Mouse (Mus musculus): ENCODE measurements around the gene Rasa4. TPM values are rescaled to one million over a fixed set of nuclear protein-coding genes. Genes with fewer than 3 reads are reported as not detected.
"Not testable (repeated sequence)": the region's sequence is repeated elsewhere in the genome, so short reads cannot be mapped to it uniquely, and the experiment has no call there.

The Rasa4 gene
- total RNA-seq, 1 experiment from 2014 or later: 19.1 TPM

DNA sequence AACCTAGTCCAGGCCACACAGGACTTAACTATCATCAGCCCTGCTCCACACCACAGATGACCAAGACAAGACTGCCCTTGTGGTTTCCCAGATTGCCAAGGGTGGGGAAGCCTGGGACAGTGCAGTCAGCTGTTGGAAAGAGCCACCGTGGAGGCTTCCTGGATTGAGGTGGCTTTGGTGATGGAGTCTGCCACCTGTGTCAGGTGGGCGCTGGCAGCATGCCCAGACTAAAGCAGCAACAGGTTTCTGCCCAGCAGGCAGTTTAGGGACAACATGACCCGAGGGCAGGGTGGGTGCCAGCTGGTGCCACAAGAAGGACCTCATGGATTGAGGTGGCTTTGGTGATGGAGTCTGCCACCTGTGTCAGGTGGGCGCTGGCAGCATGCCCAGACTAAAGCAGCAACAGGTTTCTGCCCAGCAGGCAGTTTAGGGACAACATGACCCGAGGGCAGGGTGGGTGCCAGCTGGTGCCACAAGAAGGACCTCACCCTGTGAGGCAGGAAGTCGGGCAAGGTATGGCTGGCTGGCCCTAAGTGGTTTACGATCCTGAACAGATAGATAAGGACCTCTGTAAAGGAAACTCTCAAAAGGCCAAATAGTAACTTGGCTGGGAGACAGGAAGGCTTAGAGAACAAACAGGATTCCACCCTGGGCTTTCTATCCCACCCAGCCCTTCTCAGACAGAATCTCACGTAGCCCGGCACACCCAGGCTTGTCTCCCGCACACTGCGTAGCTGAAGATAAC is 17.1 kb upstream of the Rasa4 start:
- not testable (repeated sequence) for DNase-seq

- no peak for DNase-seq
These were observed 14.3 kb upstream of the Rasa4 start for GRCm38 (mm10) chr5:136069411-136069810.

- no peak for DNase-seq
These were observed 10.7 kb upstream of the Rasa4 start for GRCm38 (mm10) chr5:136073051-136073450.

- no peak for DNase-seq
These were observed 10.2 kb upstream of the Rasa4 start for GRCm38 (mm10) chr5:136073526-136073925.

- no peak for DNase-seq
These were observed 8.6 kb upstream of the Rasa4 start for GRCm38 (mm10) chr5:136075076-136075475.

DNA sequence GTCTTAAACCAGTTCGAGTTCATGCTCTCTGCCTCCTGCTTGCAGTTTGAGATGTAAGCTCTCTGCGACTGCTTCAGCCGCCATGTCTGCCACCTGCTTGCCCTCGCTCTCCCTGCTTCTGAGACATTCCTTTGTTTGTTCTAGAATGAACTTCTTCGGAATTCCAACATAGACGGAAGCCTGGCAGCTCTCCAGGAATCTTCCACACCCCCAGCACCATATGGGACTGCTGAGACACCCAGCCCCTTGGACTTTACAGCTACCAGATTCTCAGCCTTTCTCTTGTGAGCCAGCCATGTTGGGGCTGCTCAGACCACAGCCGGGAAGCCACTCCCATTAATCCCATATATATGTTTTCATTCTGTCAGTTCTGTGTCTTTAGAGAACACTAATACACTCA is 7.4 kb upstream of the Rasa4 start:
- DNase-seq: no peak

DNA sequence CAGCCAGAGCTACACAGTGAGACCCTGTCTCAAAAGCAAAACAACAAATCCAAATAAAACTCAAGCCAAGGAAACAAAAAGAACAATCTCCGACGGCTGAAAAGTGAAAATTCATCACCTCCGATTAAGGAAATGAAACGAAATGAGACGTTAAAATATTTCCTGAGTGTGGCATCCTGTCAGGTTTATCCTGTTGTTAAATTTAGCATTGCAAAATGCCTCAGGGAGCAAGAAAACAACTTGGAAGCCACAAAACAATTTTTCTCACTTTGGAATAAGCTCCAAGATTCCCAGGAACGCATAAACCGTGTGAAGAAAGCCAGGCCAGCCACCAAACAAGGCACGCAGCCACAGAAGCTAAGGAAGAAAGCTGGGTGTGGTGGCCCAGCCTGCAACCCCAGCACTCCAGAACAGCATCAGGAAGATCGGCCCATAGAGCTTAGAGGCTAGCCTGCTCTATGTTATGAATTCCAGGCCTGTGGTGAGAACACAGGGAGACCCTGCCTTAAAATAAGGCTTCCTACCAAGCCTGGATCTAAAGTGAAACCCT is 6.6 kb upstream of the Rasa4 start:
- DNase-seq: no peak

DNA sequence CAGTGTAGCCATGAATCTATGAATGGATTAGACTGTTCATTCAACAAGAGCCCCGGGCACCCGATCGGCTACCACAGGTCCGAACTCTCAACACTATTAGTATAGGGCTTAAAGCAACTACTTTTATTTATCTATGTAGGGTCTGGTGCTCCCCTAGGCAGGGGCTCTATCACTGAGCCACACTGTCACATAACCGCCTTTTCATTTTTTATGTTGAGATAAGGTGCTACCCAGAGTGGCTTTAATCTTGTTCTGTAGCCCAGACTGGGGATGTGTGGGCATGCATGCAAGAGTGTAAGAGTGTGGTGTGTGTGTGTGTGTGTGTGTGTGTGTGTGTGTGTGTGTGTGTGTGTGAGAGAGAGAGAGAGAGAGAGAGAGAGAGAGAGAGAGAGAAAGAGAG is 5.6 kb upstream of the Rasa4 start:
- no peak for DNase-seq

GRCm38 (mm10) chr5:136082345-136082744 is 1.4 kb upstream of the Rasa4 start:
- DNase-seq: no peak

DNA sequence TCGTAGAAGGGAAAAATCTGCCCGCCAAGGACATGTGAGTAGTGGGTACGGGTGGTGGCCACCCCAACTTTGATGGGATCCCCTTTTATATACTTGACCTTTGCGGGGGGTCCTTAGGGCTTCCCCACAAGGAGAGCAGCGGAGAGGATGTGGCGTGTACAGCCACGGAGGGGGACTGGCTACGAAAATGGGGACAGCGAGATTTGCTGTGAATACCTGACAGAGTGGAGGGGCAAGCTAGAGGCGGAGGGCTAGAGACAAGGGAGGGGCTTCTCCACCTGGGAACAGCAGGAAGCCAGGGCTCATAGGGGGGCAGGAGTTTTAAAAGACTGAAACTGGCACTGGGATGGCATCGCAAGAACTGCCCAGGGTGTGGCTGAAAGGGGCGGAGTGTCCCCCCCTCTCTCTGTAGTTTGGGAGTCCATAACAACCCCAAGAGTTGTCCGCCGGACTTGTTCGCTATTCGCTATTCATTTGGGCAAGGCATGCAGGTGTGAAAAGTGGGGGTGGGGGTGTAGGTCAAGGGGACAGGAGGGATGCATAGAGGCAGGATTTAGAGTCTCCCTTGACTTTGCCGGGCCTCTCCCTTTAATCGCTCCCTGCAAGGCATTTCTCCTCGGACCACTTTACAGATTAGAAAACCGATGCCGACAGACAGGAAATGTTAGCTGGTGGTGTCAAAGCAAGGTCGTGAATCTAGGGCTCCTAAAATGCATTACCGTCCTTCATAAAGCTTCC is 597 bp downstream of the Rasa4 start:
- DNase-seq: no peak

GRCm38 (mm10) chr5:136084891-136085651 is 1.4 kb downstream of the Rasa4 start:
- peak; percentile 64 for DNase-seq

DNA sequence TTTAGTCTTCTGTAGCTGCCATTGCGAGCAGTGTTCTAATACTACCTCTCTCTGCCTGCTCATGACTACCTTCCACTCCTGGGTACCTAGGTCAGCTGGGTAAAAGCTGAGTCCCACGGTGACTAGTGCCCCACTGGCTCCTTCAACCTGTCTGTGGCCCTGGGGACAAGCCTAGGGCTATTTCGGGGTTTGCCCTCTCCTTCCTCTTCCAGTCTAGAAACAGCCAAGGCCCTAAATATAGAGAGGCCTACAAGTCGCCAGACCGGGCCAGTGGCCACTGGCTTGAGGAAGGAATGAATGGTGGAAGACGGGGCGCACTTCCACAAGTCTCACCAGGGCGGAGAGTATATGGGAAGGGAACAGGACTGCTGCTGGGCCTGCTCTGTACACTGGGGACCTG is 2.6 kb downstream of the Rasa4 start:
- DNase-seq: no peak

- no peak for DNase-seq
These were observed 5.3 kb downstream of the Rasa4 start for GRCm38 (mm10) chr5:136088821-136089575.

DNA sequence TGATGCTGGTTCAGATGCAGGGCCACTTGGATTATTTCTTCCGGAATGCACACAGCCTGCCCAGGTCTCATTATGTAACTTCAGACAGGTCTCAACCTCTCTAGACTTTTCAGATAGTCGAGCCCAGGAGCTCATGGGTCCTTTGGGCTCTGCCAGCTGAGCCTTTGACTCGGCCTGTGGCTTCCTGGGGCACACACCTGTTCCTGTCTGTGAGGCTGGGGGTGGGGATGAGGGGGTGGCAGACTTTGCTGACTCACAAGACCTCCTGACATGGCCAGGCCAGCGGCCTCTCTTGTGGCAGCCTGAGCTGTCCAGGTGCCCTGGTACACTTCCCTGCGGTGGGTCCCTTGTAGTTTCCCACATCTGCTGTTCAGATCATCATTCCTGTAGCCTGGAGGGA is 8.2 kb downstream of the Rasa4 start:
- no peak for DNase-seq

DNA sequence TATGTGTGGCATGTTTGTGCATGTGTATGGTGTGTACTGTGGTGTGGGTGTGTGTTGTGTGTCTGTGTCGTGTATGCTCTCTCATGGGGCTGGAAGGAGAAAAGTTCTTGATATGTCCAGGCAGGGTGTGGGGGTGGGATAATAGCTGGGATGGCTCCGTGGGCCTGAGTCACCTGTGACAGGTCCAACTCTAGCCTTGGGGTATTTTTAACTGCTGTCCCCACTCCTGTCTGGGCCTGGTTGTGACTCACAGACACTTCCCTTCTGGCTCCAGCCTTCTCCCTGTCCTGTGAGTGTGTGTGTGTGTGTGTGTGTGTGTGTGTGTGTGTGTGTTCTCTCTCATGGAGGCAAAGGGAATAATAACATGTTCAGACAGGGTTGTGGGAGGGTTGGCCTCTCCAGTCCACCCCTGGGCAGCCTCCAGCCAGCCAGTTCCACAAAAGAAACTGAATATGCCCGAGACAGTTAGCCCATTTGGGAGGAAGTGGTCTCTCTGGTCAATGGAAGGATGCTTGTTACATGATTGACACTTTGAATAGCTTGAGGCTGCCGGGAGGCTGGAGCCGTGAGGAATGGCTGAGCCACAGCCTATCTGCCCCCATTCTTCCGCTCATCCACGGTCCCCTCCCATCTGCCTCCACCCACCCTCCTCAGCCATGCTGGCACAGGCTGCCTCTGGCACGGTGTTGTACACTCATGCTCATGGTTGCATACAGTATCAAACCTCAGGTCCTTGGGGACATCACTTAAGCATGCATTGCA is 10.7 kb downstream of the Rasa4 start:
- no peak for DNase-seq

DNA sequence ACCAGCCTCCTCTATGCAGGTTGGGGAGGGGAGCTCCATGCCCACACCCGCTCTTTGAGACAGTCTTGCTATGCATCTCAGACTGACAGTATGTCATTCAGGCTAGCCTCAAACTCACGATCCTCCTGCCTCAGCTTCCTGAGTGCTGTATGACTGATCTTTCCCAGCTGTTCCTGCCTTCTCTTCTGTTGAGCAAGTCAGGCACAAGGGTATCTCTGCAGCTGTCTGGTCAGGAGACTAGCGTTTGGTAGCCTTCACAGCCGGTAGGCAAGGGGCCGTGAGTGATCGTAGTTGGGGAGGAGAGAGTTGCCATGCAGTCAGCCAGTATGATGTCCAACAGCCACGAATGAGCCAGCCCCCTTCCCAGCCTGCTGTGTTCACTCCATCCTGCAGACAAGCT is 11.4 kb downstream of the Rasa4 start:
- no peak for DNase-seq

DNA sequence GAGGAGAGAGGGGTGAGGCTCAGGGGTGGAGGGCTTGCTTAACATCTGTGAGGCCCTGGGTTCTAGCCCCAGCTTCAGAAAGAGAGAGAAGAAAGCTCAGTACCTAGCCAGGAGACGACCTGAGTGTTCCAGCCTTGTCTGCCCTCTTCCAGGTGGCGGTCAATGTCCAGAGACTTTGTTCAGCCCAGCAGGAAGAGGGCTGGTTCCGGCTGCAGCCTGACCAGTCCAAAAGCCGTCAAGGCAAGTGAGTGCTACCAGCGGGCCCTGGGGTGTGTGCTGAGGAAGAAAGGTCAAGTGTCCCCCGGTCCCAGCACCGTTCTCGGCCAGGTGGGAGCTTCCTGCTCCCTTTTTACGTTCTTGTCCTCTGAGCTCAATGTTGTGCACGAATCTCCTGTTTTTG is 14.8 kb downstream of the Rasa4 start:
- no peak for DNase-seq

GRCm38 (mm10) chr5:136102099-136102820 is 18.5 kb downstream of the Rasa4 start:
- peak; percentile 74 for DNase-seq

DNA sequence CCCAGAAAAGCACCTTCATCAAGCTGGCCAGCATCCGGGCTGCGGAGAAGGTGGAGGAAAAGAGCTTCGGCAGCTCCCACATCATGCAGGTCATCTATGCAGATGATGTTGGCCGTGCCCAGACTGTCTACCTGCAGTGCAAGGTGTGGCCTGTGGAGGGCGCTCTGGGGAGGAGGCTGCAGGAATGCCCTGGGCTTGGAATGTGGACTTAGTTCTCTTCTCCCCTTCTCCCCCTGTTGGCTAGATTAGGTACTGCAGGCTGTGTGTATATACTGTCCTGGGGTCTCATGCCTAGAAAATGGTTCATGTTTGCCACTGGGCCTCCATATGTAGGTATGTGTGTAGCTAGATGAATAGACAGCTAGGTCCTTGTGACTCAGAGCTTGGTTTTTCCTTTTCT is 20.8 kb downstream of the Rasa4 start:
- DNase-seq: no peak

- no peak for DNase-seq
These were observed 24.8 kb downstream of the Rasa4 start for GRCm38 (mm10) chr5:136108486-136108885.

DNA sequence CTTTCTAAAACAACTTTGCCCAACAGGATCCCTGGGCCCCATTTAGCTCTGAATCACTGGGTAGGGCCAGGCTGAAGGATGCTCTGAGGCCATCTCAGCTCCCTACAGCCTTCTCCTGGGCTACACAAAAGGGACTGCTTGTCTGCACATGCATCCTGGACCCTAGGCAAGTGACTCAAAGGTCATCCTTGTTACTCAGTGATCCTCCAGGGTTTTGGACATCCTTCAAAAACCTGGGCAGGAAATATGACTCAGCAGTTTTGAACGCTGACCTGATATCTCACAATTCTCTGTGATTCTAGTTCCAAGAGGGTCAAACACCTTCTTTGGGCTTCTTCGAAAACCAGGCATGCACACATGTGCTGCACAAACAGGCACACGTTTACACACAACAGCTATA is 25.3 kb downstream of the Rasa4 start:
- DNase-seq: no peak
